Mouse (Mus musculus) G1E (cell line): Measurements from ENCODE around the gene Gtf2ird1.

Source experiments
- CTCF ChIP-seq: IDR thresholded peaks from 2 replicates; pipeline ENCODE4 v1.5.1; 2012; ENCODE audit warnings: low read depth, low read length, inconsistent platforms, mixed read lengths
- GATA1 ChIP-seq: IDR thresholded peaks from 2 replicates; pipeline ENCODE4 v1.6.1; 2012; ENCODE audit warnings: borderline replicate concordance, low read length, inconsistent platforms, mixed read lengths
- POLR2AphosphoS5 ChIP-seq: IDR thresholded peaks from 2 replicates; pipeline ENCODE4 v1.6.1; 2012; ENCODE audit warnings: low read depth, low read length, inconsistent platforms; ENCODE audit not compliant: insufficient replicate concordance
- TAL1 ChIP-seq: conservative IDR thresholded peaks from 2 replicates; pipeline ENCODE4 v1.6.1; 2012; ENCODE audit warnings: low read depth, low read length, inconsistent platforms, mixed read lengths

DNA sequence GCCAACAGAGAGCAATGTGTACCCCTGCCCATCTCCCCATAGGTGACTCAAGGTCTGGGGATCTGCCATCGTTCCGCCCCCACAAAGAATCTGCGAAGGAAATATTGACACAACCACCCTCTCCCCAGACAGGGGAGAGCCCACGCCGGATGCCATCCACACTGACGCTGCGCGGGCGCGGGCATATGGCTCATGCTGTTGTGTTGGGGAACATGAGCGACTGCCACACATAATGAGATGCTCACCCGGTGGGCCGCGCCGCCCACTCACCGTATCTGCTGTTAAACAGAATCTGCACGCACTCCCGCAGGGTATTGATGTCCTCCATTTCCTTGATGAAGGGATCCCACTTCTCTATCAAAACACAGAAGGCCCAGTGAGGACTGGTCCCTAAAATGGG is 54.7 kb downstream of the Gtf2ird1 start:
- no peak for TF ChIP-seq CTCF
- TF ChIP-seq POLR2AphosphoS5, result no peak
- TF ChIP-seq GATA1, result no peak
- TF ChIP-seq TAL1, result no peak
